Mouse (Mus musculus) liver, embryonic 14.5 days (tissue): ENCODE results near the gene Kdm2b. TPM values are rescaled to one million over a fixed set of nuclear protein-coding genes. Genes with fewer than 3 reads are reported as not detected.

Source experiments
- ATAC-seq: fragments of 200-750 bp; cut with Nextera tagmentation; 2 replicates; pipeline ENCODE4 v1.8.0; 2017; ENCODE audit warnings: moderate number of reproducible peaks, mild to moderate bottlenecking, moderate library complexity; ENCODE audit not compliant: insufficient read depth
- DNase-seq, 3 experiments: peaks; one replicate each; pipeline ENCODE4 v3.0.0-alpha.2; 2012 to 2013; ENCODE audit warnings: low read depth in 3 of 3, low spot score in 3 of 3
- H3K27ac ChIP-seq: fragments of 300-500 bp; sonication (generic); 2 replicates; pipeline ENCODE4 v1.5.1; 2014; ENCODE audit warnings: moderate library complexity, mild to moderate bottlenecking, control low read depth, inconsistent platforms
- H3K27me3 ChIP-seq: fragments of 300-500 bp; sonication (generic); 2 replicates; pipeline ENCODE4 v1.6.1; 2014; ENCODE audit warnings: mild to moderate bottlenecking, low read length, moderate library complexity; ENCODE audit not compliant: control insufficient read depth, insufficient read depth
- H3K36me3 ChIP-seq: fragments of 300-500 bp; sonication (generic); replicated peaks from 2 replicates; pipeline ENCODE4 v1.6.1; 2014; ENCODE audit warnings: low read depth; ENCODE audit not compliant: control insufficient read depth, insufficient read depth
- H3K4me1 ChIP-seq, 2 experiments: fragments of 200-500 bp in 1 of 2; fragments of 300-500 bp in 1 of 2; sonication (generic) in 1 of 2; replicated peaks; 2 replicates each; pipeline ENCODE4 v1.6.1; 2012 to 2014; ENCODE audit warnings: antibody characterized with exemption in 1 of 2, inconsistent platforms in 1 of 2, low read length in 1 of 2; ENCODE audit not compliant: control insufficient read depth in 2 of 2, insufficient read depth in 2 of 2
- H3K4me2 ChIP-seq: fragments of 300-500 bp; sonication (generic); 2 replicates; pipeline ENCODE4 v1.6.1; 2014; ENCODE audit warnings: low read depth, mild to moderate bottlenecking, control low read depth, moderate library complexity
- H3K4me3 ChIP-seq, 2 experiments: fragments of 200-500 bp in 1 of 2; fragments of 300-500 bp in 1 of 2; sonication (generic) in 1 of 2; 2 replicates each; pipeline ENCODE4 v1.5.1; 2012 to 2014; ENCODE audit warnings: low read depth in 2 of 2, low read length in 2 of 2, mild to moderate bottlenecking in 2 of 2, control low read depth in 1 of 2, inconsistent platforms in 1 of 2, moderate library complexity in 1 of 2; ENCODE audit not compliant: insufficient read depth in 1 of 2
- H3K9ac ChIP-seq: fragments of 300-500 bp; sonication (generic); replicated peaks from 2 replicates; pipeline ENCODE4 v1.6.1; 2014; ENCODE audit warnings: mild to moderate bottlenecking, control low read depth, moderate library complexity
- H3K9me3 ChIP-seq: fragments of 300-500 bp; sonication (generic); 2 replicates; pipeline ENCODE4 v1.6.1; 2016; ENCODE audit warnings: low read length, mixed read lengths; ENCODE audit not compliant: control insufficient read depth
- CTCF ChIP-seq: IDR thresholded peaks from 2 replicates; pipeline ENCODE4 v1.5.1; 2016; ENCODE audit warnings: antibody characterized with exemption, low read depth, control low read depth
- EP300 ChIP-seq: IDR thresholded peaks from 2 replicates; pipeline ENCODE4 v1.6.1; 2016; ENCODE audit warnings: antibody characterized with exemption, low read depth
- WGBS: fragments of 180-500 bp; shearing (Covaris S2); extraction: QIAGEN DNeasy Blood & Tissue Kit; methylation state at CpG from one replicate; pipeline ENCODE4 v1.1.7; 2014; ENCODE audit not compliant: insufficient replicate concordance; 5-methylcytosine and 5-hydroxymethylcytosine counted together
- polyA plus RNA-seq, 2 experiments: library from polyadenylated mRNA; depleted of rRNA in 1 of 2; stranded (reverse) in 1 of 2; unstranded in 1 of 2; fragments of >200 nt; fragmentation: Nextera tagmentation in 1 of 2; extraction: Ambion mirVana in 1 of 2; gene quantifications; 2 replicates each; pipeline versions ENCODE4 v1.2.1 to v1.2.3; 2012 to 2014

Gene Kdm2b
- polyA plus RNA-seq, 2 experiments, result 10.0 to 11.7 TPM

GRCm38 (mm10) chr5:122994303-122994846, 4.8 kb upstream of the Kdm2b start:
- no peaks in the 10 kb centered on the region for H3K36me3 ChIP-seq
- TF ChIP-seq CTCF (no peak), EP300 (no peak)
- no peaks in the 10 kb centered on the region for H3K27me3 ChIP-seq
- H3K27ac ChIP-seq, result no peak overlapping the region
- 5% methylated on average over 5 of the region's 5 CpGs for WGBS
- peak overlapping the region; percentile 54 for H3K4me2 ChIP-seq
- peak; percentile 86 to 90 (median 89) for DNase-seq
- peak; percentile 85 for ATAC-seq
- peak overlapping the region; percentile 44 for H3K9ac ChIP-seq
- H3K9me3 ChIP-seq, result no peaks in the 10 kb centered on the region
- H3K4me3 ChIP-seq, result peak overlapping the region; percentile 5 to 21; a peak in 1 of 4 replicates
- peaks cover 3 to 23% of the 10 kb centered on the region in 2 experiments for H3K4me1 ChIP-seq

- H3K4me2 ChIP-seq, result peak overlapping the region; percentile 54
- H3K4me1 ChIP-seq, result peaks cover 3 to 23% of the 10 kb centered on the region in 2 experiments
- TF ChIP-seq CTCF (no peak), EP300 (no peak)
- DNase-seq (no peak), ATAC-seq (0 out of 2 replicates have a peak, but pooled peaks have one; percentile 29)
- no peaks in the 10 kb centered on the region for H3K27me3 ChIP-seq
- no peaks in the 10 kb centered on the region for H3K36me3 ChIP-seq
- 40% methylated on average over 2 of the region's 2 CpGs for WGBS
- H3K4me3 ChIP-seq, result no peak overlapping the region
- H3K9ac ChIP-seq, result no peak overlapping the region
- no peak overlapping the region for H3K27ac ChIP-seq
- no peaks in the 10 kb centered on the region for H3K9me3 ChIP-seq
These were observed 4.2 kb upstream of the Kdm2b start for GRCm38 (mm10) chr5:122993811-122994210.

- no peak overlapping the region for H3K4me2 ChIP-seq
- H3K9ac ChIP-seq, result no peak overlapping the region
- H3K4me3 ChIP-seq, result no peak overlapping the region
- H3K36me3 ChIP-seq, result no peaks in the 10 kb centered on the region
- no peak overlapping the region for H3K27ac ChIP-seq
- peaks cover 13% of the 10 kb centered on the region for H3K27me3 ChIP-seq
- TF ChIP-seq EP300, result no peak
- TF ChIP-seq CTCF, result no peak
- 44% methylated on average over 5 of the region's 5 CpGs for WGBS
- H3K9me3 ChIP-seq, result no peaks in the 10 kb centered on the region
- ATAC-seq (no peak), DNase-seq (no peak)
- peaks cover 10 to 26% of the 10 kb centered on the region in 2 experiments for H3K4me1 ChIP-seq
These were observed 1.9 kb upstream of the Kdm2b start for GRCm38 (mm10) chr5:122991350-122992004.

DNA sequence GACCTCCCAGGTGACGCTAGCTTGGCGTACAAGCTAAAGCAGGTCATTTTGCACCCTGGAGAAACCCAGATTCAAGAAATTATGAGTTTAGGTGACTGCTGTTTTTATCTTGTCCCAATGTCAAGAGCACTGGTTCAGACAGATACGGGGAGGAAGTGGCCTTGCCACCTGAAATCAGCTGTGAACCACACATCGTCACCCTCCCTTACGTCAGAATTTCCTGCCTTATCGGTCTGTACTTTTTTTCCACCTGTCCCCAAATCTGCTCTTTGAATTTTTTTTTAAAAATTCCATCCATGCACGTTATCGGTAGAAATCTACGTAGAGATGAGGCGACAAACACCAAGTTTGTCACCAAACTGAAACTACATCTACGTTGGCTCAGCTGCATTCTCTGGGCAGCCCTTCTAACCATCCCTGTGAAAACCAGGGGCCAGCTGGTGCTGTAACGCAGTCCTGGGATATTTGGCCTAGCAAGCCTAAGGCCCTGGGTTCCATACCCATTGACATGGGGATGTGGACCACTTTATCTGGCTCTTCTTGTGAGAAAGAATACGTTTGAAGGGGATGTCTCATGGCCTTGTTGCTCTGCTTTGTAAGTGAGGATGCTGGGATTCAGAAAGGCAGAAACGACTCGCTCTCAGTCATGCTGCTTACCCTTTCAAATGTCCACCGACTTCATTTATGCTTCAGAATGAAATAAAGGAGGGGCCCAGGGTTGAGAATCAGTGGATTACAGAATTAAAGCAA, 963 bp upstream of the Kdm2b start:
- Histone ChIP-seq H3K9ac (no peak overlapping the region), H3K4me1 (peaks cover 10 to 26% of the 10 kb centered on the region in 2 experiments), H3K27ac (no peak overlapping the region), H3K36me3 (no peaks in the 10 kb centered on the region), H3K4me3 (peak overlapping the region in 1 of 2 experiments; percentile 60; a peak in 2 of 4 replicates), H3K27me3 (peaks cover 13% of the 10 kb centered on the region), H3K4me2 (peak overlapping the region; percentile 96), H3K9me3 (no peaks in the 10 kb centered on the region)
- no peak for ATAC-seq
- TF ChIP-seq CTCF (no peak), EP300 (peak; percentile 41)
- no peak for DNase-seq
- WGBS, result 19% methylated on average over 16 of the region's 16 CpGs

GRCm38 (mm10) chr5:122989001-122989525, 560 bp downstream of the Kdm2b start:
- DNase-seq (peak in 1 of 3 experiments; percentile 49), ATAC-seq (peak; percentile 51)
- 1% methylated on average over 38 of the region's 39 CpGs for WGBS
- H3K27ac ChIP-seq, result no peak overlapping the region
- no peaks in the 10 kb centered on the region for H3K36me3 ChIP-seq
- peak overlapping the region; percentile 58 for H3K9ac ChIP-seq
- TF ChIP-seq EP300, result no peak
- TF ChIP-seq CTCF, result no peak
- H3K9me3 ChIP-seq, result no peaks in the 10 kb centered on the region
- H3K27me3 ChIP-seq, result peaks cover 13% of the 10 kb centered on the region
- H3K4me2 ChIP-seq, result peak overlapping the region; percentile 96
- H3K4me3 ChIP-seq, result peak overlapping the region; percentile 60 to 71
- peaks cover 10 to 24% of the 10 kb centered on the region in 2 experiments for H3K4me1 ChIP-seq
